Mouse (Mus musculus) CH12.LX (cell line): ENCODE results near the gene Cux1. TPM values are rescaled to one million over a fixed set of nuclear protein-coding genes. Genes with fewer than 3 reads are reported as not detected.

Source experiments
- DNase-seq: peaks from one replicate; pipeline ENCODE4 v3.0.0-alpha.2; 2013; ENCODE audit errors: extremely low read depth
- H3K27ac ChIP-seq: 2 replicates; pipeline ENCODE4 v1.5.1; 2012; ENCODE audit warnings: low read depth, mild to moderate bottlenecking, control low read depth, moderate library complexity; ENCODE audit not compliant: insufficient read depth
- H3K27me3 ChIP-seq: replicated peaks from 2 replicates; pipeline ENCODE3; 2012; ENCODE audit warnings: inconsistent platforms
- H3K36me3 ChIP-seq, 2 experiments: replicated peaks in 1 of 2; 2 replicates each; pipeline versions ENCODE3 to v1.6.1; 2012; ENCODE audit warnings: inconsistent platforms in 1 of 2, low read length in 1 of 2, mild to moderate bottlenecking in 1 of 2, mixed read lengths in 1 of 2, moderate library complexity in 1 of 2; ENCODE audit not compliant: control insufficient read depth in 1 of 2, insufficient read depth in 1 of 2
- H3K4me1 ChIP-seq, 2 experiments: 2 replicates each; pipeline ENCODE4 v1.6.1; 2012; ENCODE audit warnings: inconsistent platforms in 1 of 2, moderate library complexity in 1 of 2; ENCODE audit not compliant: insufficient read depth in 2 of 2, control insufficient read depth in 1 of 2
- H3K4me2 ChIP-seq: 2 replicates; pipeline ENCODE4 v1.6.1; 2012; ENCODE audit warnings: low read depth, mild to moderate bottlenecking, control low read depth; ENCODE audit not compliant: poor library complexity, insufficient read depth, severe bottlenecking
- H3K4me3 ChIP-seq, 3 experiments: fragments of 150-350 bp in 1 of 3; sonication (generic) in 1 of 3; replicated peaks in 1 of 3; 2 replicates each; pipeline versions ENCODE3 to v1.5.1; 2011 to 2012; ENCODE audit warnings: low read depth in 2 of 3, low read length in 2 of 3, mild to moderate bottlenecking in 2 of 3, moderate library complexity in 2 of 3, control low read depth in 1 of 3, improper control_type of control experiment in 1 of 3, inconsistent platforms in 1 of 3, mixed read lengths in 1 of 3; ENCODE audit not compliant: poor library complexity in 1 of 3
- H3K79me2 ChIP-seq: replicated peaks from 2 replicates; pipeline ENCODE4 v1.6.1; 2012; ENCODE audit warnings: mild to moderate bottlenecking, moderate library complexity; ENCODE audit not compliant: control insufficient read depth, poor library complexity, insufficient read depth, severe bottlenecking; ENCODE audit errors: extremely low read depth
- H3K9ac ChIP-seq: 2 replicates; pipeline ENCODE4 v1.6.1; 2012; ENCODE audit warnings: low read depth, mild to moderate bottlenecking, control low read depth, moderate library complexity; ENCODE audit not compliant: insufficient read depth
- H3K9me3 ChIP-seq: replicated peaks from 2 replicates; pipeline ENCODE3; 2012; ENCODE audit warnings: low read length, inconsistent platforms, mixed read lengths
- CTCF ChIP-seq, 2 experiments: IDR thresholded peaks in 1 of 2; conservative IDR thresholded peaks in 1 of 2; 2 replicates each; pipeline ENCODE4 v1.5.1; 2011 to 2012; ENCODE audit warnings: low read depth in 2 of 2, low read length in 2 of 2, improper control_type of control experiment in 1 of 2, inconsistent platforms in 1 of 2, mild to moderate bottlenecking in 1 of 2, moderate library complexity in 1 of 2
- ETS1 ChIP-seq: conservative IDR thresholded peaks from 2 replicates; pipeline ENCODE4 v1.6.1; 2012; ENCODE audit warnings: low read depth, mild to moderate bottlenecking, inconsistent platforms, low read length, improper control_type of control experiment, moderate library complexity
- MAFK ChIP-seq: IDR thresholded peaks from 2 replicates; pipeline ENCODE4 v1.6.1; 2011; ENCODE audit warnings: low read length, improper control_type of control experiment; ENCODE audit not compliant: insufficient replicate concordance
- MYC ChIP-seq: IDR thresholded peaks from 2 replicates; pipeline ENCODE4 v1.6.1; 2011; ENCODE audit warnings: low read depth, mild to moderate bottlenecking, improper control_type of control experiment, low read length
- RAD21 ChIP-seq: IDR thresholded peaks from 2 replicates; pipeline ENCODE4 v1.6.1; 2011; ENCODE audit warnings: low read depth, mild to moderate bottlenecking, low read length, improper control_type of control experiment, moderate library complexity
- SIN3A ChIP-seq: IDR thresholded peaks from 2 replicates; pipeline ENCODE4 v1.6.1; 2012; ENCODE audit warnings: low read length, improper control_type of control experiment, inconsistent platforms
- SMC3 ChIP-seq: IDR thresholded peaks from 2 replicates; pipeline ENCODE4 v1.6.1; 2011; ENCODE audit warnings: low read depth, low read length, improper control_type of control experiment
- TBP ChIP-seq: conservative IDR thresholded peaks from 2 replicates; pipeline ENCODE4 v1.6.1; 2011; ENCODE audit warnings: low read depth, low read length, improper control_type of control experiment
- ZKSCAN1 ChIP-seq: IDR thresholded peaks from 2 replicates; pipeline ENCODE4 v1.6.1; 2012; ENCODE audit warnings: low read depth, inconsistent platforms, low read length, improper control_type of control experiment, borderline replicate concordance
- ZMIZ1 ChIP-seq: IDR thresholded peaks from 2 replicates; pipeline ENCODE4 v1.6.1; 2012; ENCODE audit warnings: low read depth, mild to moderate bottlenecking, inconsistent platforms, low read length, improper control_type of control experiment
- dilution Hi-C: fragments of 300-500 bp; cut with MboI; formaldehyde crosslinking; loops from 2 replicates; pipeline ENCODE4 v1.14.3; 2020; ENCODE audit warnings: low sequenced_read_pairs; ENCODE audit not compliant: extremely low pct_unique_long_range_greater_than_20kb, extremely low pct_ligation_motif_present
- in situ Hi-C: fragments of 300-500 bp; cut with MboI; formaldehyde crosslinking; loops from 3 replicates; pipeline ENCODE4 v1.14.3; 2019; ENCODE audit warnings: low sequenced_read_pairs, low pct_ligation_motif_present, low pct_unique_long_range_greater_than_20kb, mixed read lengths
- polyA plus RNA-seq: library from polyadenylated mRNA; unstranded; fragments of >175 nt; gene quantifications from 2 replicates; pipeline ENCODE4 v1.2.1, GENCODE M21; 2012; ENCODE audit warnings: low read depth; ENCODE audit not compliant: insufficient read length
- total RNA-seq, 2 experiments: library from RNA; depleted of rRNA; stranded (reverse); fragments of 300-350 nt in 1 of 2; fragments of >200 nt in 1 of 2; gene quantifications; 2 replicates each; pipeline ENCODE4 v1.2.3; 2012 to 2014

The Cux1 gene
- total and polyA plus RNA-seq, 3 experiments: 12.4 to 21.9 (median 19.6) TPM

GRCm38 (mm10) chr5:136334051-136334450 lies 233.2 kb downstream of the Cux1 start:
- Histone ChIP-seq H3K27ac (no peak overlapping the region), H3K36me3 (peaks cover 13 to 71% of the 10 kb centered on the region in 2 experiments), H3K9me3 (no peaks in the 10 kb centered on the region), H3K4me3 (no peak overlapping the region), H3K4me2 (no peak overlapping the region), H3K4me1 (no peaks in the 10 kb centered on the region), H3K9ac (no peak overlapping the region), H3K79me2 (no peaks in the 10 kb centered on the region), H3K27me3 (no peaks in the 10 kb centered on the region)
- no peak for TF ChIP-seq SIN3A
- dilution Hi-C loops (no loop called here), in situ Hi-C loops (no loop called here)
- DNase-seq: no peak

GRCm38 (mm10) chr5:136332786-136333462 lies 234.4 kb downstream of the Cux1 start:
- Histone ChIP-seq H3K4me3 (no peak overlapping the region), H3K4me2 (no peak overlapping the region), H3K27ac (no peak overlapping the region), H3K9ac (no peak overlapping the region), H3K36me3 (peaks cover 13 to 71% of the 10 kb centered on the region in 2 experiments), H3K4me1 (no peaks in the 10 kb centered on the region), H3K27me3 (no peaks in the 10 kb centered on the region), H3K9me3 (no peaks in the 10 kb centered on the region), H3K79me2 (no peaks in the 10 kb centered on the region)
- in situ Hi-C loops (no loop called here), dilution Hi-C loops (no loop called here)
- no peak for DNase-seq
- TF ChIP-seq MAFK: no peak
- TF ChIP-seq ZKSCAN1: no peak
- no peak for TF ChIP-seq MYC

GRCm38 (mm10) chr5:136327736-136328135 lies 239.6 kb downstream of the Cux1 start:
- no peaks in the 10 kb centered on the region for H3K4me1 ChIP-seq
- no peak for DNase-seq
- in situ Hi-C loops: no loop called here
- H3K9me3 ChIP-seq: no peaks in the 10 kb centered on the region
- H3K4me3 ChIP-seq: no peak overlapping the region
- dilution Hi-C loops: no loop called here
- peaks cover 16 to 70% of the 10 kb centered on the region in 2 experiments for H3K36me3 ChIP-seq
- H3K79me2 ChIP-seq: no peaks in the 10 kb centered on the region
- H3K27ac ChIP-seq: no peak overlapping the region
- H3K9ac ChIP-seq: no peak overlapping the region
- TF ChIP-seq SMC3 (peak; percentile 30), RAD21 (peak; percentile 27), CTCF (conservative IDR thresholded peaks at IDR 0.05 in 1 of 2, IDR thresholded peaks at IDR 0.05 in 1 of 2; ENCODE audit: low read depth in 2 of 2, low read length in 2 of 2) (peak in 1 of 2 experiments; percentile 51; a peak in 2 of 4 replicates), ETS1 (no peak), ZMIZ1 (no peak), TBP (no peak)
- H3K4me2 ChIP-seq: no peak overlapping the region
- H3K27me3 ChIP-seq: no peaks in the 10 kb centered on the region
